10 mouse cellular contexts compared by ENCODE assay signal in genomic region chr8:110847645-110848495, GRCm38 (mm10). TPM values are rescaled to one million over a fixed set of nuclear protein-coding genes. Genes with fewer than 3 reads are reported as not detected.
DNase-seq lines count a peak whose midpoint lies in the region; ATAC-seq and TF ChIP-seq lines count a peak whose summit lies in the region.
"Had no signal": no experiment of that assay in that cellular context is flagged by ENCODE, and none has a peak within 500 bp of the region (broad histone marks: within the 10 kb centered on the region; RNA-seq: fewer than 3 reads in every experiment).

No protein-coding gene starts in this region.

- peak overlapping the region; percentile 75 for H3K4me3 ChIP-seq in kidney, postnatal 0 days (replicated peaks; ENCODE audit: low read depth, low read length)
- peak overlapping the region; percentile 87 for H3K4me3 ChIP-seq in embryonic facial prominence, embryonic 13.5 days
- H3K4me3 ChIP-seq in limb, embryonic 11.5 days (ENCODE audit: low read depth, low read length): peak overlapping the region; percentile 96
- H3K4me3 ChIP-seq in neural tube, embryonic 12.5 days: peak overlapping the region; percentile 87

- H3K9ac ChIP-seq in kidney, postnatal 0 days (ENCODE audit: low read depth, low read length): peak overlapping the region; percentile 95
- peak overlapping the region; percentile 87 for H3K9ac ChIP-seq in embryonic facial prominence, embryonic 13.5 days
- H3K9ac ChIP-seq in limb, embryonic 11.5 days (ENCODE audit: low read length): peak overlapping the region; percentile 13; the same call in 1 of the 2 replicates
- peak overlapping the region; percentile 80; the same call in 1 of the 2 replicates for H3K9ac ChIP-seq in neural tube, embryonic 12.5 days

- no peaks in the 10 kb centered on the region for H3K9me3 ChIP-seq in kidney, postnatal 0 days (replicated peaks; ENCODE audit: low read length)
- no peaks in the 10 kb centered on the region for H3K9me3 ChIP-seq in embryonic facial prominence, embryonic 13.5 days
- no peaks in the 10 kb centered on the region for H3K9me3 ChIP-seq in limb, embryonic 11.5 days (ENCODE audit: control insufficient read depth, low read length)
- no peaks in the 10 kb centered on the region for H3K9me3 ChIP-seq in neural tube, embryonic 12.5 days

- no peak overlapping the region for H3K27ac ChIP-seq in kidney, postnatal 0 days
- H3K27ac ChIP-seq in embryonic facial prominence, embryonic 13.5 days: no peak overlapping the region
- no peak overlapping the region for H3K27ac ChIP-seq in limb, embryonic 11.5 days (replicated peaks; ENCODE audit: low read depth, low read length)
- H3K27ac ChIP-seq in neural tube, embryonic 12.5 days: no peak overlapping the region

- TF ChIP-seq CTCF in kidney, postnatal 0 days (IDR thresholded peaks at IDR 0.05; ENCODE audit: low read depth): no peak

- H3K27me3 ChIP-seq in kidney, postnatal 0 days (ENCODE audit: insufficient read depth, low read length): no peaks in the 10 kb centered on the region
- H3K27me3 ChIP-seq in embryonic facial prominence, embryonic 13.5 days: no peaks in the 10 kb centered on the region
- H3K27me3 ChIP-seq in limb, embryonic 11.5 days (ENCODE audit: control insufficient read depth, insufficient read depth, low read length): no peaks in the 10 kb centered on the region
- H3K27me3 ChIP-seq in neural tube, embryonic 12.5 days (replicated peaks): no peaks in the 10 kb centered on the region

- H3K36me3 ChIP-seq in kidney, postnatal 0 days (ENCODE audit: insufficient read depth, low read length): peaks cover 43% of the 10 kb centered on the region
- H3K36me3 ChIP-seq in embryonic facial prominence, embryonic 13.5 days: peaks cover 50% of the 10 kb centered on the region
- H3K36me3 ChIP-seq in limb, embryonic 11.5 days (ENCODE audit: control insufficient read depth, insufficient read depth, low read length): peaks cover 20% of the 10 kb centered on the region
- peaks cover 49% of the 10 kb centered on the region for H3K36me3 ChIP-seq in neural tube, embryonic 12.5 days

- WGBS in kidney, postnatal 0 days: 50% methylated on average over 14 of the region's 14 CpGs
- WGBS in embryonic facial prominence, embryonic 13.5 days: 59% methylated on average over 14 of the region's 14 CpGs
- 64% methylated on average over 14 of the region's 14 CpGs for WGBS in limb, embryonic 11.5 days
- WGBS in neural tube, embryonic 12.5 days: 70% methylated on average over 14 of the region's 14 CpGs

- no peak for ATAC-seq in kidney, postnatal 0 days (replicated peaks; ENCODE audit: low FRiP score, low read depth)
- ATAC-seq in embryonic facial prominence, embryonic 13.5 days (ENCODE audit: insufficient number of reproducible peaks, insufficient read depth, low FRiP score, low TSS enrichment, low read depth): no peak
- ATAC-seq in limb, embryonic 11.5 days (ENCODE audit: insufficient number of reproducible peaks, low FRiP score, low TSS enrichment, low read depth): no peak
- ATAC-seq in neural tube, embryonic 12.5 days (ENCODE audit: low FRiP score, low read depth): no peak

- DNase-seq in kidney, postnatal 0 days (ENCODE audit: low spot score): no peak
- no peak for DNase-seq in kidney, postnatal 14 days
- DNase-seq in limb, embryonic 11.5 days (ENCODE audit: low spot score): no peak
- DNase-seq in layer of hippocampus, adult 9-10 months (ENCODE audit: low spot score): no peak
- DNase-seq in yolk sac, embryonic 10.5 days (ENCODE audit: low spot score): no peak
- DNase-seq in spleen, adult 18-20 months: no peak
- DNase-seq: kidney, postnatal 10 days; thymus, postnatal 25 days had no signal

- H3K4me1 ChIP-seq in kidney, postnatal 0 days (replicated peaks; ENCODE audit: insufficient read depth, low read length): 0 out of 2 replicates have a peak, but pooled peaks cover 6% of the 10 kb centered on the region
- peaks cover 23% of the 10 kb centered on the region for H3K4me1 ChIP-seq in embryonic facial prominence, embryonic 13.5 days
- peaks cover 6% of the 10 kb centered on the region for H3K4me1 ChIP-seq in limb, embryonic 11.5 days (ENCODE audit: control insufficient read depth, insufficient read depth, low read length)
- peaks cover 14% of the 10 kb centered on the region; the same call in 1 of the 2 replicates for H3K4me1 ChIP-seq in neural tube, embryonic 12.5 days

- peak overlapping the region; percentile 81 for H3K4me2 ChIP-seq in kidney, postnatal 0 days (ENCODE audit: low read length)
- peak overlapping the region; percentile 70 for H3K4me2 ChIP-seq in embryonic facial prominence, embryonic 13.5 days
- H3K4me2 ChIP-seq in limb, embryonic 11.5 days (ENCODE audit: low read depth, severe bottlenecking): peak overlapping the region; percentile 51
- peak overlapping the region; percentile 61 for H3K4me2 ChIP-seq in neural tube, embryonic 12.5 days (replicated peaks)

RNA-seq across cellular contexts. Expression of gene Sf3b3, which starts 1.3 kb away (rescaled TPM):
- 80.1 and 89.4 TPM in 2 replicates for polyA plus RNA-seq in kidney, postnatal 0 days (2015; fragmentation: Nextera tagmentation; extraction: Ambion mirVana)
- polyA plus RNA-seq in embryonic facial prominence, embryonic 13.5 days (2015; fragmentation: Nextera tagmentation; extraction: Ambion mirVana): 158 and 170 TPM in 2 replicates
- polyA plus RNA-seq in limb, embryonic 11.5 days (2014; fragmentation: Nextera tagmentation; extraction: Ambion mirVana): 215 and 242 TPM in 2 replicates
- polyA plus RNA-seq in neural tube, embryonic 12.5 days (2016; fragmentation: Nextera tagmentation; extraction: Ambion mirVana): 156 TPM in 2 replicates

RNA-seq across cellular contexts. Expression of gene Cog4, which starts 1.5 kb away (rescaled TPM):
- 47.2 and 57.3 TPM in 2 replicates for polyA plus RNA-seq in kidney, postnatal 0 days (2015; fragmentation: Nextera tagmentation; extraction: Ambion mirVana)
- polyA plus RNA-seq in embryonic facial prominence, embryonic 13.5 days (2015; fragmentation: Nextera tagmentation; extraction: Ambion mirVana): 82.9 and 83.8 TPM in 2 replicates
- 75.6 and 77.1 TPM in 2 replicates for polyA plus RNA-seq in limb, embryonic 11.5 days (2014; fragmentation: Nextera tagmentation; extraction: Ambion mirVana)
- 77.0 and 77.7 TPM in 2 replicates for polyA plus RNA-seq in neural tube, embryonic 12.5 days (2016; fragmentation: Nextera tagmentation; extraction: Ambion mirVana)

RNA-seq across cellular contexts. Expression of gene Il34, which starts 42.1 kb away (rescaled TPM):
- 5.2 and 7.5 TPM in 2 replicates for polyA plus RNA-seq in kidney, postnatal 0 days (2015; fragmentation: Nextera tagmentation; extraction: Ambion mirVana)
- polyA plus RNA-seq in embryonic facial prominence, embryonic 13.5 days (2015; fragmentation: Nextera tagmentation; extraction: Ambion mirVana): 0.60 and 2.3 TPM in 2 replicates
- not detected in 2 replicates for polyA plus RNA-seq in limb, embryonic 11.5 days (2014; fragmentation: Nextera tagmentation; extraction: Ambion mirVana)
- 1.0 and 1.1 TPM in 2 replicates for polyA plus RNA-seq in neural tube, embryonic 12.5 days (2016; fragmentation: Nextera tagmentation; extraction: Ambion mirVana)

RNA-seq across cellular contexts. Expression of gene Fuk, which starts 54.4 kb away (rescaled TPM):
- 10.1 and 10.7 TPM in 2 replicates for polyA plus RNA-seq in kidney, postnatal 0 days (2015; fragmentation: Nextera tagmentation; extraction: Ambion mirVana)
- 13.0 and 15.2 TPM in 2 replicates for polyA plus RNA-seq in embryonic facial prominence, embryonic 13.5 days (2015; fragmentation: Nextera tagmentation; extraction: Ambion mirVana)
- polyA plus RNA-seq in limb, embryonic 11.5 days (2014; fragmentation: Nextera tagmentation; extraction: Ambion mirVana): 10.2 and 10.7 TPM in 2 replicates
- 9.9 and 11.9 TPM in 2 replicates for polyA plus RNA-seq in neural tube, embryonic 12.5 days (2016; fragmentation: Nextera tagmentation; extraction: Ambion mirVana)

Comparison
In these comparisons a context has a peak if more than half of its experiments do, and no peak if none do; other contexts are left out.
1. H3K9ac ChIP-seq: peak in every context shown above with its lines; median percentile 95 in kidney, postnatal 0 days; 87 in embryonic facial prominence, embryonic 13.5 days; 80 in neural tube, embryonic 12.5 days; 13 in limb, embryonic 11.5 days.